Mouse (Mus musculus) brain, embryonic 14.5 days (tissue): ENCODE measurements around the gene Itga3. TPM values are rescaled to one million over a fixed set of nuclear protein-coding genes. Genes with fewer than 3 reads are reported as not detected.

ENCODE experiments used
- DNase-seq: peaks from one replicate; pipeline ENCODE4 v3.0.0-alpha.2; 2011; ENCODE audit warnings: low read depth
- CTCF ChIP-seq: fragments of 200-500 bp; IDR thresholded peaks from 2 replicates; pipeline ENCODE4 v1.5.1; 2012; ENCODE audit warnings: inconsistent platforms, mild to moderate bottlenecking, moderate library complexity, borderline replicate concordance; ENCODE audit not compliant: insufficient read depth, insufficient read length; ENCODE audit errors: extremely low read depth
- POLR2A ChIP-seq: fragments of 200-500 bp; IDR thresholded peaks from 2 replicates; pipeline ENCODE4 v1.6.1; 2012; ENCODE audit warnings: mild to moderate bottlenecking, inconsistent platforms, borderline replicate concordance; ENCODE audit not compliant: poor library complexity, insufficient read depth, insufficient read length, severe bottlenecking; ENCODE audit errors: extremely low read depth
- polyA plus RNA-seq: library from polyadenylated mRNA; depleted of rRNA; stranded (reverse); fragments of >200 nt; gene quantifications from 2 replicates; pipeline ENCODE4 v1.2.3, GENCODE M21; 2012

Itga3 gene
- polyA plus RNA-seq, 1 experiment, result 29.3 TPM

DNA sequence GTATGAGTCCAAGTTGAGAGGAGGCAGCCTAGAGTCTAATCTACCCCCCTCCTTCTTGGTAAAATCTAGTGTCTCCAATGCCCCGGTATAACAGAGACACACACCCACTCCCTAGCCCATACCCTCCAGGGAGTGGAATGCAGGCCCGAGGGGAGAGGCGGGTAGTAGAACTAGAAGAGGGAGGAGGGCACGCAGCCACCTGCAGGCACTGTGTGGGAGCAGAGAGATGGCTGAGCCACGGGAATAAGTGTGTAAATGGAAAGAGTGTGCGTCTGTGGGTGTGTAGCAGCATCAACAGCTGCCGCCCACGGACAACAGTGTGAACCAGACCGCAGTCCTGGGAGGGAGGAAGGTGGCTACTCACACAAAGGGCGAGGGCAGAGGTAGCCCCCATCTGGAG is 41.7 kb downstream of the Itga3 start:
- TF ChIP-seq POLR2A (no peak), CTCF (no peak)
- no peak for DNase-seq

DNA sequence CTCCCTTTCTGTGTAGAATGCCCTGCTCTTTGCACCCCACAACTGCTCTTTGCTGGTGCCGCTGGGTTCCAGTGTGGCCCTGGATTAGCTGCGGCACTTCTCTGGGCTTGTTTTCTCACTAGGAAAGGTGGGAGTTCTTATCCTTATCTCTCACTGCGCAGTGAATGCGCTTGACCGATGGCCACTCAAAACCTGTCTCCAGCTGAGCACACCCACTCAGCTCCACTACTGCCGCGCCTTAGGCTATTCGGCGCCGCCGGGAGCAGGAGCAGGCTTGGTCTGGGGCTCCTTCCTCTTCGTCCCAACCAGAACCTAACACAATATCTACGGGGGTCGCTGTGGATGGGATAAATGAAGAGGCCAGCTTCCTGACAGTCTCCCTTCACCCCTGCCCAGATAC is 43.0 kb downstream of the Itga3 start:
- TF ChIP-seq POLR2A (no peak), CTCF (no peak)

GRCm38 (mm10) chr11:95032945-95033344 is 43.7 kb downstream of the Itga3 start:
- TF ChIP-seq POLR2A (no peak), CTCF (no peak)

More for the DNA sequence above, 43.0 kb downstream of the Itga3 start:
- no peak for DNase-seq

GRCm38 (mm10) chr11:95027850-95028470 is 48.6 kb downstream of the Itga3 start:
- peak; percentile 57 for DNase-seq
- no peak for TF ChIP-seq POLR2A
- TF ChIP-seq CTCF, result no peak

More at GRCm38 (mm10) chr11:95032945-95033344, 43.7 kb downstream of the Itga3 start:
- DNase-seq, result no peak

GRCm38 (mm10) chr11:95026849-95027248 is 49.8 kb downstream of the Itga3 start:
- TF ChIP-seq CTCF (no peak), POLR2A (no peak)

GRCm38 (mm10) chr11:95026090-95026542 is 50.5 kb downstream of the Itga3 start:
- TF ChIP-seq POLR2A, result no peak
- no peak for TF ChIP-seq CTCF
- DNase-seq, result no peak

More at GRCm38 (mm10) chr11:95026849-95027248, 49.8 kb downstream of the Itga3 start:
- DNase-seq, result no peak

DNA sequence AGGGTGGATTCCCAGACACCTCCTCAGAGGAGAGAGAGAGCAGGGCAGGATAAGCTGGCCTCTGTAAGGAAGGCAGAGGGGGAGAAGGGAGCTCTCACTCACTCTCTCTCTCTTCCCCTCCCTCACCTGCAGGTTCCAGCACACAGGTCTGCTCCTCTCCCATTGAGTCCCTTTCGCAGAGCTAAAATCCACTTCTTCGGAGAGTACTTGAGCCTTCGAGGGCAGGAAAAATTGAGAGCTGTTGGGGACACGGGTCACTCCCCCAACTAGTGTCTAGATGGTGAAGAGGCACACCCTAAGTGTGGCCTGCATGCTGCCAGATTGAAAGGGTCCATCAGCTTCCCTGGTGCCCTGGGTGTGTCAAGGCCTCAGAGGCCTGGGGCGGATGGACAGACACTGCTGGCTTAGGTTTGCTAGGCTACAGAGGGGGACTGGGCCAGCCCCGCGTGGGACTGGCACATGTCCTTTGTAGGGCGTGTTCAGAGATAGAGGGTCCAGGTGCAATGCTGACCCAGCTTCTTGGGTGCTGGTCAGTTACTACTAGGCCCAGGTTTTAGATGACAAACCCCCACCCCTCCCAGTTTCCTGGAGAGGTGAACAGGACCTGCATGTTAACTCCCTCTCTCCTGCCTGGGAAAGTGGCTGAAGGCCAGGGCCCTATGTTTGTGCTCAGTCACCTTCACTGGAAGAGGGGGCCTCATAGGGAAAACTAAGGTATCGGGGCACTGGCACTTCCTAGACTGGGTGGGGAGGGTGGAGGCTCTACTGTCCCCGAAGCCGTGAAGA is 51.2 kb downstream of the Itga3 start:
- DNase-seq, result no peak
- TF ChIP-seq POLR2A (no peak), CTCF (no peak)

GRCm38 (mm10) chr11:95024439-95025184 is 52.0 kb downstream of the Itga3 start:
- TF ChIP-seq POLR2A (no peak), CTCF (no peak)
- DNase-seq, result peak; percentile 85

- TF ChIP-seq CTCF, result no peak
- TF ChIP-seq POLR2A, result no peak
- DNase-seq, result no peak
These were observed 53.1 kb downstream of the Itga3 start for GRCm38 (mm10) chr11:95023481-95023880.

DNA sequence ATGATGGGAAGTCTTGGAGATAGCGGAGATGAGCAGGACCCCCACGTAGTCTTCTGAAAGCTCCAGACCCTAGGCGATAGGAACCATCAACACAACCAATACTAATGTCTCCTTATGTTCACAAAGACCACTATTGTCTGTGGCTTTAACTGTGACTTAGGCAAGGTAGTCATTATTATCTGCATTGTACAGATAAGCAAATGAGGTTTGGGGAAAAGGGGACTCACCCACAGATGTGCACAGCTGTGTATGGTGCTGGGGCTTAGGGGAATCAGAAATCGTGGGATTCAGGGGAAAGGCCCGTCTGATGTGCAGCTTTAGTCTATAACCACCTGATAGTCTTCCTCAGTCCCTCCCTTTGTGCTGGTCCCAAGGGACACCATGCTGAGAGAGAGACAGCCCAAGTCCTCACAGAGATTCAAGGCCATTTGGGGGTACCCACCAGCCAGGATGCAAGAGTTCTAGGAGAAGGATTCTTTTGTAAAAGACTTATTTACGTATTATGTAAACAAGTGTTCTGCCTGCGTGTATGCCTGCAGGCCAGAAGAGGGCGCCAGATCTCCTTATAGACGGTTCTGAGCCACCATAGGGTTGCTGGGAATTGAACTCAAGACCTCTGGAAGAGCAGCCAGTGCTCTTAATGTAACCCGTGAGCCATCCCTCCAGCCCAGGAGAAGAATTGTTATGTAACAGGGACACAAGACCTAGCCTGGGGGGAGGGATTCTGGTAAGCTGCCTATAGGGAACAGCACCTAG is 54.2 kb downstream of the Itga3 start:
- DNase-seq, result no peak
- TF ChIP-seq POLR2A, result no peak
- TF ChIP-seq CTCF, result peak; percentile 48; the same call in 1 of the 2 replicates
